Comparison of ENCODE assay signal across 27 mouse cellular contexts in genomic region chrX:61727516-61728310, GRCm38 (mm10). TPM values are rescaled to one million over a fixed set of nuclear protein-coding genes. Genes with fewer than 3 reads are reported as not detected.
"Had no signal": no experiment of that assay in that cellular context is flagged by ENCODE, and none has a peak within 500 bp of the region (broad histone marks: within the 10 kb centered on the region; RNA-seq: fewer than 3 reads in every experiment).

No protein-coding gene starts in this region.

- H3K36me3 ChIP-seq: heart, embryonic 13.5 days; heart, embryonic 15.5 days; hindbrain, embryonic 10.5 days; hindbrain, embryonic 12.5 days; intestine, embryonic 15.5 days; limb, embryonic 13.5 days; limb, embryonic 15.5 days; liver, embryonic 12.5 days had no signal

- H3K27me3 ChIP-seq: heart, embryonic 13.5 days; heart, embryonic 15.5 days; hindbrain, embryonic 12.5 days; intestine, embryonic 15.5 days; limb, embryonic 13.5 days; limb, embryonic 15.5 days; liver, embryonic 12.5 days had no signal

- H3K27ac ChIP-seq: gastrocnemius, adult 2 months; heart, adult 2 months; heart, embryonic 13.5 days; heart, embryonic 15.5 days; hindbrain, embryonic 10.5 days; hindbrain, embryonic 12.5 days; hindbrain, embryonic 14.5 days; intestine, embryonic 15.5 days; kidney, postnatal 0 days; limb, embryonic 13.5 days; limb, embryonic 15.5 days; liver, embryonic 12.5 days; liver, embryonic 14.5 days had no signal

- H3K9ac ChIP-seq: heart, embryonic 13.5 days; heart, embryonic 15.5 days; hindbrain, embryonic 12.5 days; hindbrain, embryonic 14.5 days; intestine, embryonic 15.5 days; limb, embryonic 13.5 days; limb, embryonic 15.5 days; liver, embryonic 12.5 days; liver, embryonic 14.5 days had no signal

- H3K4me3 ChIP-seq: gastrocnemius, adult 2 months; heart, adult 2 months; heart, embryonic 13.5 days; heart, embryonic 15.5 days; hindbrain, embryonic 10.5 days; hindbrain, embryonic 12.5 days; intestine, embryonic 15.5 days; limb, embryonic 13.5 days; limb, embryonic 15.5 days; liver, embryonic 12.5 days had no signal

- H3K4me1 ChIP-seq: heart, embryonic 15.5 days; hindbrain, embryonic 10.5 days; hindbrain, embryonic 12.5 days; intestine, embryonic 15.5 days; limb, embryonic 13.5 days; limb, embryonic 15.5 days had no signal

- H3K9me3 ChIP-seq: heart, embryonic 13.5 days; heart, embryonic 15.5 days; hindbrain, embryonic 10.5 days; hindbrain, embryonic 12.5 days; intestine, embryonic 15.5 days; limb, embryonic 13.5 days; limb, embryonic 15.5 days; liver, embryonic 12.5 days had no signal

- DNase-seq: gastrocnemius, adult 2 months; gastrocnemius, postnatal 10 days; gastrocnemius, postnatal 36 days; heart, adult 11 months; heart, adult 2 months; heart, postnatal 4 days; kidney, adult 18-20 months; kidney, adult 8-10 months; kidney, postnatal 14 days; kidney, postnatal 36 days; layer of hippocampus, adult 9-11 months; layer of hippocampus, postnatal 36 days; left cerebral cortex, postnatal 4 days had no signal

RNA-seq across cellular contexts. Expression of gene Ldoc1, which starts 18.4 kb away (rescaled TPM):
- total RNA-seq: gastrocnemius, adult 2 months; gastrocnemius, postnatal 10 days; gastrocnemius, postnatal 36 days; heart, adult 2 months; liver, adult 2 months had no signal
- polyA plus RNA-seq: heart, adult 2 months; heart, embryonic 15.5 days; inflammation-experienced regulatory T-cells, adult 6 months; large intestine, adult 2 months; liver, adult 2 months had no signal
